Mouse (Mus musculus) limb, embryonic 14.5 days (tissue): ENCODE measurements at regions not wholly inside any gene's neighbourhood (a gene's known extent, or its start where the extent isn't known, plus 50 kb on each side); places are given as distances from the start of the nearest gene placed in this dataset.
A peak's percentile ranks its signal among the peaks of the same experiment; 100 is the strongest.

ENCODE experiments used
- ATAC-seq: fragments of 200-750 bp; cut with Nextera tagmentation; 2 replicates; pipeline ENCODE4 v1.8.0; 2017; ENCODE audit warnings: low read depth, moderate number of reproducible peaks, moderate TSS enrichment; ENCODE audit not compliant: low FRiP score
- DNase-seq: peaks from one replicate; pipeline ENCODE4 v3.0.0-alpha.2; 2015; ENCODE audit warnings: low spot score
- H3K27ac ChIP-seq: fragments of 300-500 bp; sonication (generic); replicated peaks from 2 replicates; pipeline ENCODE4 v1.5.1; 2014; ENCODE audit warnings: low read depth, mild to moderate bottlenecking, low read length, moderate library complexity, mixed read lengths
- H3K27me3 ChIP-seq: fragments of 300-500 bp; sonication (generic); 2 replicates; pipeline ENCODE4 v1.6.1; 2014; ENCODE audit warnings: low read length, mixed read lengths; ENCODE audit not compliant: control insufficient read depth, insufficient read depth
- H3K36me3 ChIP-seq: fragments of 300-500 bp; sonication (generic); 2 replicates; pipeline ENCODE4 v1.6.1; 2014; ENCODE audit warnings: mild to moderate bottlenecking, low read length, moderate library complexity, mixed read lengths; ENCODE audit not compliant: control insufficient read depth, insufficient read depth
- H3K4me1 ChIP-seq: fragments of 300-500 bp; sonication (generic); 2 replicates; pipeline ENCODE4 v1.6.1; 2014; ENCODE audit warnings: antibody characterized with exemption, low read length, mixed read lengths; ENCODE audit not compliant: control insufficient read depth, insufficient read depth
- H3K4me2 ChIP-seq: fragments of 300-500 bp; sonication (generic); replicated peaks from 2 replicates; pipeline ENCODE4 v1.6.1; 2014; ENCODE audit warnings: low read depth, mild to moderate bottlenecking, low read length, moderate library complexity; ENCODE audit not compliant: severe bottlenecking
- H3K4me3 ChIP-seq: fragments of 300-500 bp; sonication (generic); replicated peaks from 2 replicates; pipeline ENCODE4 v1.5.1; 2014; ENCODE audit warnings: low read length
- H3K9ac ChIP-seq: fragments of 300-500 bp; sonication (generic); 2 replicates; pipeline ENCODE4 v1.6.1; 2014; ENCODE audit warnings: mild to moderate bottlenecking, low read depth, low read length, moderate library complexity; ENCODE audit not compliant: severe bottlenecking
- H3K9me3 ChIP-seq: fragments of 300-500 bp; sonication (generic); 2 replicates; pipeline ENCODE4 v1.6.1; 2016; ENCODE audit warnings: low read length; ENCODE audit not compliant: control insufficient read depth
- POLR2A ChIP-seq: fragments of 200-500 bp; IDR thresholded peaks from 2 replicates; pipeline ENCODE4 v1.8.0; 2012; ENCODE audit warnings: inconsistent platforms, mild to moderate bottlenecking, moderate library complexity, borderline replicate concordance; ENCODE audit not compliant: insufficient read depth, insufficient read length; ENCODE audit errors: extremely low read depth
- WGBS: fragments of 180-500 bp; shearing (Covaris S2); extraction: QIAGEN DNeasy Blood & Tissue Kit; methylation state at CpG from one replicate; pipeline ENCODE4 v1.1.7; 2014; 5-methylcytosine and 5-hydroxymethylcytosine counted together

DNA sequence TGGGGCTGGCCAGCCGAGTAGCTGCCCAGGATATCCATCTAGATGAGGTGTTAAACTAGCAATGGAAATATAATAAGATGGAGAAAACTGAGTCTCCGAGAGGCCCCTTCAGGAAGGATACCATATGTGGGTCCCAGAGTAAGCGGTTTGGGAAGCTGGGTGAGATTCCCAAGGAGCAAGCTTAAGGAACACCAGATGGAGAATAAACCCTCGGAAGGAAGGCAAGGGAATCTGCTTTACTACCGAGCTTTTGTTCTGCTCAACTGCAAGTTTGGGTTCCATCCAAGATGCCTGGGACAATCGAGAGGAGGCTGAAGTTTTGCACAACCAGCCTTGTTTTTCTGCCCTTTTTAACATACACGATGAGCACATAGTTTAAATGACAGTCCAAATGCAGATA is 164.9 kb upstream of the Osr1 start:
- Histone ChIP-seq H3K36me3 (no peaks in the 10 kb centered on the region), H3K4me2 (no peak overlapping the region), H3K4me3 (no peak overlapping the region), H3K9ac (no peak overlapping the region), H3K4me1 (peaks cover 9% of the 10 kb centered on the region), H3K9me3 (no peaks in the 10 kb centered on the region), H3K27me3 (no peaks in the 10 kb centered on the region), H3K27ac (0 out of 2 replicates have a peak overlapping the region, but pooled peaks have one; percentile 29)
- no peak for TF ChIP-seq POLR2A
- ATAC-seq (peak; percentile 71), DNase-seq (peak; percentile 47)
- WGBS = 40% methylated on average over 7 of the region's 7 CpGs

DNA sequence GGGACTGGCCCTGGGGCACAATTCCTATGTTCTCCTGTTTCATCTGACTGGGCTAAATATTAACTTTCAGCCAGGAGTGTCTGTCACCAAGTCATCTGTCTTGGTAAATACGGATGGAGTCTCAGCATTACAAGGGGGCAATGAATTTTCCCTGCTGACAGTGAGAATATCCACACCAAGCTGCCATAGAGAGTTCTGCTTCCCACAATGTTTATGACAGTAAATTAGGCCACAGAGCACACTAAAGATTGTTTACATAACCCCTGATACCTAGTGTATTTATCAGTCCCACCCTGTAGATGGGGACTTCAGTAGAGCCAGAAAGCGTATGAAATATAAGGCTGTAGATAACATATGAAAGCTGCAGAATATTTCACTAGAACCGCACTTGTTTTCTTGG is 150.6 kb upstream of the Osr1 start:
- ATAC-seq (no peak), DNase-seq (no peak)
- H3K9me3 ChIP-seq = no peaks in the 10 kb centered on the region
- H3K4me3 ChIP-seq = no peak overlapping the region
- H3K27ac ChIP-seq = no peak overlapping the region
- no peak overlapping the region for H3K4me2 ChIP-seq
- no peaks in the 10 kb centered on the region for H3K27me3 ChIP-seq
- 60% methylated on average over 3 of the region's 3 CpGs for WGBS
- TF ChIP-seq POLR2A = no peak
- H3K9ac ChIP-seq = no peak overlapping the region
- no peaks in the 10 kb centered on the region for H3K36me3 ChIP-seq
- H3K4me1 ChIP-seq = no peaks in the 10 kb centered on the region

DNA sequence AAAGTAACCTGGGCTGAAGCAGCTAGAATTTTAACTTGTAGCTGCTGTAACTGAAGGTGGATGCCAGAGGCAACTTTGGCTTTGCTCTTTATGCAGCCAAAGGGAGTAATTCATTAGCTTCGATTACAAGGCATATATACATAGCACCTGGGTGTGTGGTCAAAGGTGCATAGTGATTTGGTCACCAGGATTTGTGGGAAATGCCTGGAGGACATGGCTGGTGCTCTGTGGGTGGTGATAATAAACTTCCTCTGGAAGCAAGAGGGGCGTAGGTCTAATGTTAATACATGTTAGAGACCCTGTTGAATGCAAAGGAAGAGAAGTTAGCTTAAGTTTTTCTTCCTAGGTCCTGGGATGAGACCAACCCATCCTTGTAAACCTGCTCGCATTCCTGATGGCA is 139.3 kb upstream of the Osr1 start:
- WGBS = 35% methylated on average over 3 of the region's 3 CpGs
- Histone ChIP-seq H3K9me3 (no peaks in the 10 kb centered on the region), H3K27ac (no peak overlapping the region), H3K4me1 (peaks cover 6% of the 10 kb centered on the region; the same call in 1 of the 2 replicates), H3K36me3 (no peaks in the 10 kb centered on the region), H3K4me3 (no peak overlapping the region), H3K27me3 (no peaks in the 10 kb centered on the region), H3K9ac (no peak overlapping the region), H3K4me2 (no peak overlapping the region)
- no peak for DNase-seq
- no peak for TF ChIP-seq POLR2A
- no peak for ATAC-seq

DNA sequence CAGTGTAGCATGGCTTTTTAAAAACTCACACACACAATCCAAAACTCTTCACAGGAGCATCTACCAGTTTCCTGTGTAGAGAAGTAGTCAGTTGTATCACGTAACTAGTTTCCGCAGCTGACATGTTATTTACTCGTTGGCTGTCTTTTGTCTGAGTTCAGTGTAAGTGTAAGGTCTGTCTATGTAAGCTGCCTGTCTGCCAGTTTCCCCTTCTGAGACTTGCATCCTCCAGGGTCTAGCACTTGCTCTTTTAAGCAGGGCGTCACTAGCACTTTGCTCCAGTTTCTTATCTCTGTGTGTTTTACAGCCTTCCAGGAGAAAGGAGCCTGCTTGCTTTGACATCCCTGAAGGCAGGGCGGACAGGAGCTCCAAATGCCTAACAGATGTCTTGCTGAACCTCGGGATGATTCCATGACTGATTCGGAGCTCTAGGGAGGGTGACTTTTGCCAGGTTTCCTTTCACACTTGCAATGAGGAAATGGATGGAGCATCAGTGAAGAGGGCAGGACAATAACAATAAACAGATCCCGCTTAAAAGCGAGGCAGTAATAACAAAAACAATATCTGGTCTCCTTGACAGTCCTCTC is 131.2 kb upstream of the Osr1 start:
- H3K9me3 ChIP-seq = no peaks in the 10 kb centered on the region
- no peak overlapping the region for H3K9ac ChIP-seq
- no peak overlapping the region for H3K4me2 ChIP-seq
- H3K36me3 ChIP-seq = no peaks in the 10 kb centered on the region
- H3K27me3 ChIP-seq = no peaks in the 10 kb centered on the region
- H3K27ac ChIP-seq = no peak overlapping the region; the same call in 1 of the 2 replicates
- WGBS = 20% methylated on average over 9 of the region's 9 CpGs
- ATAC-seq (no peak), DNase-seq (peak; percentile 23)
- 0 out of 2 replicates have a peak, but pooled peaks cover 5% of the 10 kb centered on the region for H3K4me1 ChIP-seq
- TF ChIP-seq POLR2A = no peak
- no peak overlapping the region for H3K4me3 ChIP-seq

DNA sequence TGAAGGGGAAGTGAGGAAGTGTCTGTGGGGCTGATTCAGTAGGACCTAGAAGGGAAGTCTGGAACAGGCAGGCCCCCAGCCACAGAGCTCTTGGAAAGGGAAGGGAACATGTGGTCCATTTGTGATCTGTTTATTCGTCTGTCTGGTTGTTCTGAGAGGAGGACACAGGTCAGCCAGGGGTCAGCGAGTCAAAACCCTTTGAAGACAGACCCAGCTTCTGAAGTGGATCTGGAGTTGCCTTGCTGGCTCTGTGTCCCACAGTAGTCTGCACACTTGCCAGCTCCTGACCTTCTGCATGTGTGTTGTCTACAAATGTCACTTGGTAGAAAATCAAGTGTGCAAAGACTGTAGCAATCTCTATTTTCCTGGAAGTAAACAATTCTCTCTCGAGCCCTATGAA is 119.3 kb upstream of the Osr1 start:
- H3K4me3 ChIP-seq = no peak overlapping the region
- H3K4me2 ChIP-seq = no peak overlapping the region
- TF ChIP-seq POLR2A = no peak
- H3K9me3 ChIP-seq = peaks cover 3% of the 10 kb centered on the region; the same call in 1 of the 2 replicates
- DNase-seq (no peak), ATAC-seq (no peak)
- H3K9ac ChIP-seq = no peak overlapping the region
- H3K27ac ChIP-seq = no peak overlapping the region
- no peaks in the 10 kb centered on the region for H3K27me3 ChIP-seq
- H3K4me1 ChIP-seq = peaks cover 4% of the 10 kb centered on the region; the same call in 1 of the 2 replicates
- WGBS = 27% methylated on average over 3 of the region's 3 CpGs
- H3K36me3 ChIP-seq = no peaks in the 10 kb centered on the region
